Mouse (Mus musculus) right cerebral cortex, postnatal 10 days (tissue): ENCODE results near the gene H2al1b.

Source experiments
- DNase-seq, 2 experiments: peaks; one replicate each; pipeline ENCODE4 v3.0.0; 2021; ENCODE audit warnings: low spot score in 2 of 2

Gene H2al1b

GRCm38 (mm10) chrX:11346756-11347155 lies 44.5 kb downstream of the H2al1b start:
- no peak for DNase-seq
